Mouse (Mus musculus): ENCODE data around the gene Ccdc61.

- TF ChIP-seq CTCF (IDR thresholded peaks at IDR 0.05; ENCODE audit: extremely low read depth, insufficient read depth, insufficient read length, insufficient replicate concordance) (no peak), POLR2A (IDR thresholded peaks at IDR 0.05; ENCODE audit: low read depth, low read length) (peak; percentile 72)
Observed at GRCm38 (mm10) chr7:18910241-18910831, at the start of gene Ccdc61.
